Mouse (Mus musculus) megakaryocyte, embryonic 14.5 days (primary cell): ENCODE measurements at regions not wholly inside any gene's neighbourhood (a gene's known extent, or its start where the extent isn't known, plus 50 kb on each side); places are given as distances from the start of the nearest gene placed in this dataset.

Experiments
- H3K27me3 ChIP-seq: replicated peaks from 2 replicates; pipeline ENCODE3; 2012; ENCODE audit warnings: inconsistent platforms
- H3K36me3 ChIP-seq: replicated peaks from 2 replicates; pipeline ENCODE3; 2012; ENCODE audit warnings: low read length, inconsistent platforms, mixed read lengths
- H3K4me1 ChIP-seq: 2 replicates; pipeline ENCODE4 v1.6.1; 2012; ENCODE audit warnings: inconsistent platforms
- H3K4me3 ChIP-seq: replicated peaks from 2 replicates; pipeline ENCODE3; 2012; ENCODE audit warnings: moderate library complexity, mild to moderate bottlenecking, inconsistent platforms
- H3K9me3 ChIP-seq: 2 replicates; pipeline ENCODE4 v1.6.1; 2012; ENCODE audit warnings: inconsistent platforms
- FLI1 ChIP-seq: IDR thresholded peaks from 2 replicates; pipeline ENCODE4 v1.6.1; 2012; ENCODE audit warnings: low read length, inconsistent platforms, mixed read lengths
- GATA1 ChIP-seq: IDR thresholded peaks from 3 replicates; pipeline ENCODE4 v1.6.1; 2012; ENCODE audit warnings: mixed read lengths, low read length, inconsistent platforms, borderline replicate concordance

DNA sequence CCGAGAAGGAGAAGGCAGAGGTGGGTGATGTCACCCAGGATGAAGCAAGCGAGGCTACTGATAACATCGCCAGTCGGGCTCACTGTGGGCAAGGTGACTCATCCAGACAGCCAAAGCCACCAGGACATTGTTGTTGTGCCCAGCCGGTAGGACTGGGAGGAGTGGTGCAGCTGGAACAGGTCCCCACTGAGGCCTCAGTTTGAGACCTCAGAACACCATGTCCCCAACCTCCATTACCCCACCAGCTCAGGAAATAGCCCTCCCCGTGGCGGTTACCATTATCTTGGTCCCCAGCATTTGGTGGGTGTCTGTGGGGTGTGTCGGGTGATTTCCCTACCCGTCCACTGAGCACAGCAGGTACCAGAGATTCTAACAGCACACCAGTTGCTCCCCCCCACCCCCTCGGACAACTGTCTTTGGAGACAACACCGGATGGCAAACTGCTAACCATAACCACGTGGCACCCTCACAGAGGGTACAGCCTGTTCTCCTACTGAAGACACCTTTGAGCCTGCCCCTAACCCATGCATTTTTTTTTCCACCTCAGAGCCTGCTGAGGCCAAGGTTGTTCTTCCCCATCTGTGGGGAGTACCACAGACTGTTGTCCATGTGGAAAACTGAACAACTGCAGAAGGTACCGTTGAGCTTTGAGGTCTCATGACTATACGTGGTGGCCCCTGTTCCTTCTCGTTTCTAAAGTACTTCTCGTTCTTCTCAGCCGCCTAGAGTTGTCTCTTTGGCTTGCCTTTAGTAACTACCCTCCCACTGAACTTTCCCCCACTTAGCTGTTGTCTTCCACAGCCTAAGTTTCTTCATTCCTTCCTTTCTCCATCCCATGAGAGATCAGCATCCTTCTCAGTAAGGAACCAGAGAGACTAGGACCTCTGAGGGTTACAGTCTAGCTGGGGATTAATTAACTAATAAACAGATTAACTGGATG lies 71.1 kb downstream of the Zfp36l2 start:
- Histone ChIP-seq H3K36me3 (no peaks in the 10 kb centered on the region), H3K4me3 (peak overlapping the region; percentile 86), H3K9me3 (no peaks in the 10 kb centered on the region), H3K27me3 (no peaks in the 10 kb centered on the region), H3K4me1 (peaks cover 100% of the 10 kb centered on the region)
- no peak for TF ChIP-seq FLI1
- TF ChIP-seq GATA1: peak; percentile 32; the same call in 1 of the 3 replicates

DNA sequence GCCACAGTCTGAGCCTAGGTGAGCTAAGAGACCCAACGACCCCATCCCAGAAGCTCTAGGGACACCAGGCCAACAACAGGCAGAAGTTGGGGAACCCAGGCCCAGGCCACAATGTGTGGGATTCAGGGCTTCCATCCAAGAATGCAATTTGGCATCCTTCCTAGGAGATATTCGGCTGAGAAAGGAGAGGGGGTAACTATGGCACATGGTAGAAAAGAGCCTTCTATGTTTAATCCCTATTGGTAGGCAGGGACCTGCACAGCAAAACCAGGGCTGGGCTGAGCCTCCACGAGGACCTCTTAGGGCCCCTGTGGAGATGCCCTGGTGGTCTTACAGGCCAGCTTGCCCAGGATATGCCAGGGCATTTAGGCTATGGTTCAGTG lies 71.8 kb downstream of the Zfp36l2 start:
- H3K36me3 ChIP-seq: no peaks in the 10 kb centered on the region
- peaks cover 97% of the 10 kb centered on the region for H3K4me1 ChIP-seq
- H3K27me3 ChIP-seq: no peaks in the 10 kb centered on the region
- TF ChIP-seq FLI1: no peak
- TF ChIP-seq GATA1: no peak
- no peaks in the 10 kb centered on the region for H3K9me3 ChIP-seq
- H3K4me3 ChIP-seq: peak overlapping the region; percentile 86

DNA sequence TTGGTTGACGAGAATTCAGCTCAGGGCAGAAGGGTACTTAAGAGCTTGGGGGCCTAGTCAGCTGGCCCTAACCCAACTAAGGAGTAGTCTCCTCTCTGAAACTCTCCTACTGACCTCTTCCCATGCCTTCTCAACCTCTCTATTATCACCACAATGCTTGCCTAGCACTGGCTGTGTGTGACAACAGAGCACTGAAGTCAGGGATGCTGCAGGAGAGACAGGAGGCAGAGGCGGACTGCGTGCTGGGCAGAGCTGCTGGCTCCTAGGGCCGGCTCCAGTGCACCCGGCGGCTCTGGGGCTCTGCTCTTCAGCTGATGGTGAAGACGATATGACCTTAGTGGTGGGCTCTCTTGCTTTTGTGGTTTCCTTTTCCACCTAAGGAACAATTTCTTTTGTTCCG lies 72.6 kb downstream of the Zfp36l2 start:
- H3K9me3 ChIP-seq: no peaks in the 10 kb centered on the region
- peak overlapping the region; percentile 76 for H3K4me3 ChIP-seq
- TF ChIP-seq FLI1: no peak
- H3K36me3 ChIP-seq: no peaks in the 10 kb centered on the region
- no peaks in the 10 kb centered on the region for H3K27me3 ChIP-seq
- H3K4me1 ChIP-seq: peaks cover 92% of the 10 kb centered on the region

DNA sequence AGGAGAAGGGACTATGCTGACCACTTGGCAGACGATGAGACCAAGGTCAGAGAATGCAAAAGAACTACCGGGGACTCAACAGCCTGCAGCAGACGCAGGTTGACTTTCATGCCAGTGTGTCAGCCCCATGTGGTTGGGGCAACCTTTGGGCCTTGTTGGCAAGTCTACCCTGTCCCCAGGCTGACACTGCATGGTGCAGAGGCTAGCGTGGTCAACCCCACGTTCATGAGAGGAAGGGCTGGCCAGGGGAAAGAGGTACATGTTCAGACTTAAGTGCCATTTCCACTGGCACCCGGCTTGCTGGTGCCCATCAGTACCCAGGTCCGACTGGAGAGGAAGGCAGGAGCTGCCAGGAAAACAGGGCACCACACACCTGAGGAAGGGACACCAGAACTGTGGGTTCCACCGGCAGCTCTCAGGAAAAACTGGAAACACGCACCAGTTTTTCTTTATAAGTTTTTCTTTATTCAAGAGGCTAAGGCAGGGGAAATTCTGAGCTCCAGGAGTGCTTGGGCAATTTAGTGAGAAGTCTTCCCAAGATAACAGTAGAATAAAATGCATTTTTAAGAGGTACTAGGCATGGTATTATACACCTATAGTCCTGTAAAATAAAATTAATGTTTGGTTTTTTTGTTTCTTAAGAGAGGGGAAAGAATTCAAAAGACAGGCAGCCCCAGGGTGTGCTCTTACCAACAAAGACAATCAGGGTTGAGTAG lies 73.3 kb downstream of the Zfp36l2 start:
- TF ChIP-seq FLI1 (no peak), GATA1 (no peak)
- peaks cover 4% of the 10 kb centered on the region for H3K27me3 ChIP-seq
- peak overlapping the region; percentile 79 for H3K4me3 ChIP-seq
- no peaks in the 10 kb centered on the region for H3K36me3 ChIP-seq
- peaks cover 88% of the 10 kb centered on the region for H3K4me1 ChIP-seq
- no peaks in the 10 kb centered on the region for H3K9me3 ChIP-seq

DNA sequence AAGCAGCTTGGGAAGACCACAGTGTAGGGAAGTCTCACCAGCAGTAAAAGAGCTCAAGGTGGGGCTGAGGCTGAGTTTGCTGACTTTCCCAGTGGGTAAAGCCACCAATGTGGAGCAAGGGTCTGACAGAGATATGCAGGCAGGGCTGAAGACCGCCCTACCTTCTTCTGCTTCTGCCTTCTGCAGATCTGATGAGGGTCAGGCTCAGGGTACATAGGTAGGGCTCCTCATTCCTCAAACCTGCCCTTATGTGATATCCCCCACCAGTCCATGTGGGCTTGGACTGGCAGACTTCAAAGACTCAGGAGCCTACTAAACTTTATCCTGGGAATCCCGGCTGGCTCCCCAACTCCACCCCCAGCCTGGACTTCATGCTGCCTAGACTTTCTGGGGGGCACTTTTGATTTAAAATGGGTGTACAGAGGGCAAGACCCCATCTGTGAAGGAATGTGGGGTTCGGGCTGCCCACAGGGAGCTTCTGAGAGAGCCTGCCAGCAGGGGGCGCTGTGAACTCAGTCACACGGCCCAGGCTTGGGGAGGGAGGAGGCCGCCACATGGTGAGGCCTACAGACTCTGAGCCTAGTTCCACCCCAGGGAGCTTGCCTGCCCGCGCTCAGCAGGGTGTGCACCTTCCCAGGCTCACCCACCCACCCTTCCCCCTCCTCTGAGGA lies 74.0 kb downstream of the Zfp36l2 start:
- H3K36me3 ChIP-seq: no peaks in the 10 kb centered on the region
- H3K4me3 ChIP-seq: peak overlapping the region; percentile 42
- H3K9me3 ChIP-seq: no peaks in the 10 kb centered on the region
- peaks cover 82% of the 10 kb centered on the region for H3K4me1 ChIP-seq
- H3K27me3 ChIP-seq: peaks cover 5% of the 10 kb centered on the region
- TF ChIP-seq GATA1 (no peak), FLI1 (no peak)

DNA sequence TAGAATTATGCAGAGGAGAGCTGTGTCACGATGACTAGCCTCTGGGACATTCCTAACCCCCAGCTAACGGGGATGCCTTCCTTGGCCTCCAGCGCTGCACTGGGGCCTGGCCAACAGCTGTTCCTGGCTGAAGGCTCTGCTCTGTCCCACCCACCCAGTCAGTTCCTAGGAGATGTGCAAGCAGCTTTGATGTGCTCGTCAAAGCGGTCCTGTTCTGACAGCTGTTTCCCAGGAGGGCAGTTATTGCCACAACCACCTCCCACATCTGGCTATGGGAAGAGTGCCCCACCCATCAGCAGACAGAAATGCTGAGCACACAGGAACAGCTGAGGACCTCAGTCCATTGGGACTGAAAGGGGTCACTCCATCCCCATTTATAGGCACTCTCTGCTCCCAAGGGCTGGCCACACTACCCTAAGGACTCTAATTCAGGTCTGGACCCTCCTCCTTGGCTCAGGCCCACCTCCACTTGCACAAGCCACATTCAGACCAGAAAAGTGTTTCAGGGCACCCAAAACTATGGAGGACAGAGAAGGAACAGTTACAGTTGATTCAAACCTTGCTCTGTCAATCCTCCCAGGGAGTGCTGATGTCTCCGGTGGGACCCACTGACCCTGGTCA lies 75.2 kb downstream of the Zfp36l2 start:
- TF ChIP-seq FLI1: no peak
- TF ChIP-seq GATA1: no peak
- Histone ChIP-seq H3K27me3 (peaks cover 8% of the 10 kb centered on the region), H3K36me3 (no peaks in the 10 kb centered on the region), H3K9me3 (no peaks in the 10 kb centered on the region), H3K4me1 (peaks cover 75% of the 10 kb centered on the region), H3K4me3 (peak overlapping the region; percentile 23)

DNA sequence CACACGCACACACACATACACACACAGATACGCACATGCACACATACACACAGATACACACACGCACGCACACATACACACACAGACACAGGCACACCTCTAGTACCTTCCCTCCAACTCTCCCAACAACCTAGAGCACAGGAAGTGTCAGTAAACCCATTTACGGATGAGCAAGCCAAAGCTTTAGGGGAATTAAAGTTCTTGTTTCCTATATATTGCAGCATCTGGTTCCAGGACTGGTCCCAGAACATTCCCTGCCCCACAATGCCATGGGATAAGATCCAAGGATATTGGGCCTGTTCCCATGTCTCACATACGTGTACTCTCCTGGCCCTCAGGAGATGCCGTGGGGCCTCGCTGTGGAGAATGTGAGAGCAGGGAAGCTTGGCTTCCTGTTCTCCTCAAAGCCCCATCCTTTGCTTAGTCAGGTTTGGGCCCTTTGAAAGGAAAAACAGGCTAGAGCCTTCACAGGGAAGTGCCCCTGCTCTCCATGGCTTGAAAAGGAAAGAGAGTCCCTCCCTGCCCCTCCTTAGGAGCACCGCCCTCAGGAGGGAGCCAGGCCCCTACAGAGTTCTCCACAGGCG lies 75.9 kb downstream of the Zfp36l2 start:
- TF ChIP-seq FLI1 (no peak), GATA1 (no peak)
- Histone ChIP-seq H3K27me3 (peaks cover 9% of the 10 kb centered on the region), H3K36me3 (no peaks in the 10 kb centered on the region), H3K4me3 (no peak overlapping the region), H3K9me3 (no peaks in the 10 kb centered on the region), H3K4me1 (peaks cover 69% of the 10 kb centered on the region)

DNA sequence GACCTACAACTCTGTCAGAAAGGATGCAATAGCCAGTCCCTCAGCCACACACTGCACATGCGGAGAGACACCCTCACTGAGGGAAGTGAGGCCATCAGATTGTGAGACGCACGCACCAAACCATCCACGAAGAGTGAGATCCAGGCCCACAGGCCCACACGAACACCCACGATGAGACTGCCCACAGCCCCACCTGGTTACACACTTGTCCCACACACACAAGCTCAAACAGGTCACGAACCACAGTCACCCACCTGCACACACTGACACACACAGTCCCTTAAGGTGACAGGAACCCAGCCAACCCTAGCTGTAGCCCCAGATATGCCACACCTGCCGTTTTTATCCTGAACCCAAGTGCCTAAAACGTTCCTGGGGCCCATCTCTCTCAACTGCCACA lies 76.8 kb downstream of the Zfp36l2 start:
- H3K4me1 ChIP-seq: peaks cover 59% of the 10 kb centered on the region
- H3K9me3 ChIP-seq: no peaks in the 10 kb centered on the region
- no peaks in the 10 kb centered on the region for H3K36me3 ChIP-seq
- H3K4me3 ChIP-seq: peak overlapping the region; percentile 24
- TF ChIP-seq GATA1: no peak
- no peak for TF ChIP-seq FLI1
- H3K27me3 ChIP-seq: peaks cover 14% of the 10 kb centered on the region

DNA sequence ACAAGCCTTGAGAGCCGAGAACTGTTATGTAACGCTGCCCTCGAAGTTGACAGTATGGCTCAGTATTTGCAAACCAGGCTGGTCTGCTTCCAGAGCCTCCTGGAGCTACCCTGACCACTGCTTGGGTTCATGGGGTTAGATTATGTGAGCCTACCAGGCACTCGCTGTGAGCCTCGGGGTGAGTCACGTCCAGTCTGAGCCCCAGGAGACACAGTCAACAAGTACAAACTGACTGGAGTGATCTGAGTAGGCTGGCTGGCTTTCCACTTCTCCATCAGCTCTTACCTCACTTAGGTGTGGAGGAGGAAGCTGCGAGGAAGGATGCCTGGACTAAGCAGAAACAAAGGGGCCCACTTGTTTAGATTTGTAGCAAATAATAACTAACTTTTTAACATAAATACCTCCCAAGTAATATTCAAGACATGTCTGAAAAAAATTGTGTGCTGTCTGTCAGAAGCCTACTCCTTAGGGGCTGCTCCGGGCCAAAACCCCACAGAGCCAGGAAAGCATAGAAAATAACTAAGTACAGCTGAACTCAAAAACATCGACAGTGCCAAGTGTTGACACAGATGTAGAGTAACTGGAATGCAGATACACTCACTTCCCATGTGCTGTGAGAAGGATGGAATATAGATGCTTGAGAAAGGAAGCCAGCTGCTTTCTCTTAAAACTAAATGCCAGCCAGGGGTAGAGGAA lies 77.6 kb downstream of the Zfp36l2 start:
- no peaks in the 10 kb centered on the region for H3K36me3 ChIP-seq
- H3K27me3 ChIP-seq: peaks cover 21% of the 10 kb centered on the region
- H3K4me1 ChIP-seq: peaks cover 56% of the 10 kb centered on the region
- no peaks in the 10 kb centered on the region for H3K9me3 ChIP-seq
- TF ChIP-seq FLI1: no peak
- no peak for TF ChIP-seq GATA1
- H3K4me3 ChIP-seq: no peak overlapping the region
